Mouse (Mus musculus) ES-Bruce4 (cell line): ENCODE results near the gene Rln1.

Source experiments
- CTCF ChIP-seq: IDR thresholded peaks from one replicate; pipeline ENCODE4 v1.8.1; 2011; ENCODE audit warnings: low read depth, low read length
- EP300 ChIP-seq: IDR thresholded peaks from 2 replicates; pipeline ENCODE4 v1.6.1; 2011; ENCODE audit warnings: low read depth, low read length; ENCODE audit not compliant: insufficient read depth
- POLR2A ChIP-seq: IDR thresholded peaks from one replicate; pipeline ENCODE4 v1.8.1; 2011; ENCODE audit warnings: low read length; ENCODE audit not compliant: insufficient read depth

DNA sequence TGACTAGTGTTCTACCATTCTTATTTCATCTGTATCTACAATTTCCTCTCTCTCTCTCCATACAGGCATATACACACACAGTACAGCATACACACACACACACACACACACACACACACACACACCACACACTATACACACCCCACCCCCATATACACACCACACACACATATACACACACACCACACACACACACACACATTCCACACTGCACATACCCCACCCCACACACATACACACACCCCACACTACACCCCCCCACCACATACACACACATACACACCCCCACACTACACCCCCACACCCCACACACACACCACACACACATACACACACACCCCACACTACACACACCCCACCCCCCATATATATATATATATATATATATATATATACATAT lies 10.4 kb upstream of the Rln1 start:
- TF ChIP-seq CTCF (no peak), EP300 (no peak), POLR2A (no peak)
